Mouse (Mus musculus): ENCODE measurements around the gene Lce6a. TPM values are rescaled to one million over a fixed set of nuclear protein-coding genes. Genes with fewer than 3 reads are reported as not detected.

The Lce6a gene
- polyA plus RNA-seq, 1 experiment from 2014 or later, result not detected

- no peak for DNase-seq (ENCODE audit: low spot score)
- 51% methylated on average over 4 of the region's 4 CpGs for WGBS
- Histone ChIP-seq H3K36me3 (ENCODE audit: control insufficient read depth, insufficient read depth, low read length) (no peaks in the 10 kb centered on the region), H3K27ac (ENCODE audit: low read depth, low read length) (no peak overlapping the region), H3K4me1 (replicated peaks; ENCODE audit: control insufficient read depth, insufficient read depth, low read length) (no peaks in the 10 kb centered on the region), H3K9ac (ENCODE audit: low read depth, low read length) (no peak overlapping the region), H3K9me3 (ENCODE audit: control insufficient read depth, low read length) (no peaks in the 10 kb centered on the region), H3K4me2 (no peak overlapping the region), H3K27me3 (replicated peaks; ENCODE audit: control insufficient read depth, insufficient read depth, low read length) (no peaks in the 10 kb centered on the region), H3K4me3 (ENCODE audit: low read depth, low read length) (no peak overlapping the region)
- ATAC-seq (replicated peaks; ENCODE audit: low FRiP score), result no peak
Observed at GRCm38 (mm10) chr3:92578652-92579413, 42.6 kb downstream of the Lce6a start.

GRCm38 (mm10) chr3:92573449-92574041 is 47.9 kb downstream of the Lce6a start, which contains the start of gene Ivl:
Gene Ivl (minus strand): TSS chr3:92573735.
- WGBS, result 55% methylated on average over 1 of the region's 1 CpGs
- DNase-seq (ENCODE audit: low spot score) (no peak), ATAC-seq (replicated peaks; ENCODE audit: low FRiP score) (no peak)
- Histone ChIP-seq H3K36me3 (ENCODE audit: control insufficient read depth, insufficient read depth, low read length) (no peaks in the 10 kb centered on the region), H3K27me3 (replicated peaks; ENCODE audit: control insufficient read depth, insufficient read depth, low read length) (no peaks in the 10 kb centered on the region), H3K9me3 (ENCODE audit: control insufficient read depth, low read length) (no peaks in the 10 kb centered on the region), H3K9ac (ENCODE audit: low read depth, low read length) (no peak within 1 kb of the TSS), H3K4me1 (replicated peaks; ENCODE audit: control insufficient read depth, insufficient read depth, low read length) (no peaks in the 10 kb centered on the region), H3K27ac (ENCODE audit: low read depth, low read length) (no peak within 1 kb of the TSS), H3K4me2 (no peak within 1 kb of the TSS), H3K4me3 (ENCODE audit: low read depth, low read length) (no peak within 1 kb of the TSS)

DNA sequence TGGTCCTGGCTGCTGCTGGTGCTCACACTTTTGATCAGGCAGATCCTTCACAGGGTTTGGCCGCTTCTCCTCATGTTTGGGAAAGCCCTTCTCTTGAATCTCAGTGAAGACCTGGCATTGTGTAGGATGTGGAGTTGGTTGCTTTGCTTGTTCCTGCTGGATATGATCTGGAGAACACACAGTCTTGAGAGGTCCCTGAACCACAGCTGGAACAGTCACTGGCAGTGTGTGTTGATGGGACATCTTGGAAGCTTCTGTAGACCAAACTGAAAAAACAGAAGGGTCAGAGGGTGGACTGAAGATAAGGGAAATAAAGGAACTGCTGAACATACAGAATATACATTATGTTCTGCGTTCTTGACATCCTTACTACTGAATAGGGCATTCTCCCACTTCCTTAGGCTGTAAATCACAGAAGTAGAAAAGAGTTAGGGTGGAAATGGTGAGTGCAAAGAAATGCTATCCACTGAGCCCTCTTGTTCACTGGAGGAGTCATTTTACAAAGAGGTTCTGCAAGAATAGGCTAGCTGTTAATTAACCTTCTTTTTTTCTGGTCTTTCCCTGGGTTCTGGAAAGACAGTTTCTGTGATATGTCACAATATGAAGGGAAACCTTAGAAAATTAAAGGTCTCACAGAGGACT is 48.8 kb downstream of the Lce6a start:
- no peak overlapping the region for H3K9ac ChIP-seq (ENCODE audit: low read depth, low read length)
- H3K4me1 ChIP-seq (replicated peaks; ENCODE audit: control insufficient read depth, insufficient read depth, low read length), result no peaks in the 10 kb centered on the region
- WGBS, result 45% methylated on average over 2 of the region's 2 CpGs
- DNase-seq (ENCODE audit: low spot score) (no peak), ATAC-seq (replicated peaks; ENCODE audit: low FRiP score) (no peak)
- no peaks in the 10 kb centered on the region for H3K27me3 ChIP-seq (replicated peaks; ENCODE audit: control insufficient read depth, insufficient read depth, low read length)
- H3K27ac ChIP-seq (ENCODE audit: low read depth, low read length), result no peak overlapping the region
- H3K36me3 ChIP-seq (ENCODE audit: control insufficient read depth, insufficient read depth, low read length), result no peaks in the 10 kb centered on the region
- no peak overlapping the region for H3K4me3 ChIP-seq (ENCODE audit: low read depth, low read length)
- no peaks in the 10 kb centered on the region for H3K9me3 ChIP-seq (ENCODE audit: control insufficient read depth, low read length)
- H3K4me2 ChIP-seq, result no peak overlapping the region

Other genes with a start within 250 kb of the Lce6a start
- gene Sprr2h, start 236.0 kb downstream of the Lce6a start, polyA plus RNA-seq (2014; fragmentation: Nextera tagmentation; extraction: Ambion mirVana), result not detected in 2 replicates
- not detected in 2 replicates for gene Sprr2i, start 213.7 kb downstream of the Lce6a start, polyA plus RNA-seq (2014; fragmentation: Nextera tagmentation; extraction: Ambion mirVana)
- not detected in 2 replicates for gene Sprr2j-ps, start 203.6 kb downstream of the Lce6a start, polyA plus RNA-seq (2014; fragmentation: Nextera tagmentation; extraction: Ambion mirVana)
- 7.2 and 9.1 TPM in 2 replicates for gene Gm9774, start 192.2 kb downstream of the Lce6a start, polyA plus RNA-seq (2014; fragmentation: Nextera tagmentation; extraction: Ambion mirVana)
- not detected in 2 replicates for gene Sprr2k, start 189.1 kb downstream of the Lce6a start, polyA plus RNA-seq (2014; fragmentation: Nextera tagmentation; extraction: Ambion mirVana)
- not detected in 2 replicates for gene Sprr1b, start 182.9 kb downstream of the Lce6a start, polyA plus RNA-seq (2014; fragmentation: Nextera tagmentation; extraction: Ambion mirVana)
- gene Sprr3, start 162.9 kb downstream of the Lce6a start, polyA plus RNA-seq (2014; fragmentation: Nextera tagmentation; extraction: Ambion mirVana), result not detected in 2 replicates
- gene Sprr1a, start 135.8 kb downstream of the Lce6a start, polyA plus RNA-seq (2014; fragmentation: Nextera tagmentation; extraction: Ambion mirVana), result not detected in 2 replicates
- gene Sprr4, start 121.2 kb downstream of the Lce6a start, polyA plus RNA-seq (2014; fragmentation: Nextera tagmentation; extraction: Ambion mirVana), result not detected in 2 replicates
- gene 2310046K23Rik, start 87.1 kb downstream of the Lce6a start, polyA plus RNA-seq (2014; fragmentation: Nextera tagmentation; extraction: Ambion mirVana), result not detected in 2 replicates
- gene Ivl, start 47.9 kb downstream of the Lce6a start, polyA plus RNA-seq (2014; fragmentation: Nextera tagmentation; extraction: Ambion mirVana), result 0.08 TPM in 1 of 2 replicates, not detected in the other
- 0.22 TPM in 1 of 2 replicates, not detected in the other for gene Smcp, start 32.7 kb downstream of the Lce6a start, polyA plus RNA-seq (2014; fragmentation: Nextera tagmentation; extraction: Ambion mirVana)
- not detected in 2 replicates for gene 2210017I01Rik, start 14.2 kb downstream of the Lce6a start, polyA plus RNA-seq (2014; fragmentation: Nextera tagmentation; extraction: Ambion mirVana)
- not detected in 2 replicates for gene Lce1a1, start 26.6 kb upstream of the Lce6a start, polyA plus RNA-seq (2014; fragmentation: Nextera tagmentation; extraction: Ambion mirVana)
- not detected in 2 replicates for gene Lce1b, start 35.3 kb upstream of the Lce6a start, polyA plus RNA-seq (2014; fragmentation: Nextera tagmentation; extraction: Ambion mirVana)
- not detected in 2 replicates for gene Lce1a2, start 48.7 kb upstream of the Lce6a start, polyA plus RNA-seq (2014; fragmentation: Nextera tagmentation; extraction: Ambion mirVana)
- gene Lce1c, start 57.6 kb upstream of the Lce6a start, polyA plus RNA-seq (2014; fragmentation: Nextera tagmentation; extraction: Ambion mirVana), result not detected in 2 replicates
- gene Lce1d, start 65.5 kb upstream of the Lce6a start, polyA plus RNA-seq (2014; fragmentation: Nextera tagmentation; extraction: Ambion mirVana), result not detected in 2 replicates
- not detected in 2 replicates for gene Lce1e, start 87.4 kb upstream of the Lce6a start, polyA plus RNA-seq (2014; fragmentation: Nextera tagmentation; extraction: Ambion mirVana)
- gene Lce1f, start 98.7 kb upstream of the Lce6a start, polyA plus RNA-seq (2014; fragmentation: Nextera tagmentation; extraction: Ambion mirVana), result not detected in 2 replicates
- not detected in 2 replicates for gene Gm38119, start 117.4 kb upstream of the Lce6a start, polyA plus RNA-seq (2014; fragmentation: Nextera tagmentation; extraction: Ambion mirVana)
- not detected in 2 replicates for gene Lce1g, start 130.7 kb upstream of the Lce6a start, polyA plus RNA-seq (2014; fragmentation: Nextera tagmentation; extraction: Ambion mirVana)
- not detected in 2 replicates for gene Lce1h, start 143.4 kb upstream of the Lce6a start, polyA plus RNA-seq (2014; fragmentation: Nextera tagmentation; extraction: Ambion mirVana)
- not detected in 2 replicates for gene Lce1i, start 157.2 kb upstream of the Lce6a start, polyA plus RNA-seq (2014; fragmentation: Nextera tagmentation; extraction: Ambion mirVana)
- not detected in 2 replicates for gene Lce1j, start 168.9 kb upstream of the Lce6a start, polyA plus RNA-seq (2014; fragmentation: Nextera tagmentation; extraction: Ambion mirVana)
- not detected in 2 replicates for gene Lce1k, start 186.2 kb upstream of the Lce6a start, polyA plus RNA-seq (2014; fragmentation: Nextera tagmentation; extraction: Ambion mirVana)
- gene Kprp, start 205.6 kb upstream of the Lce6a start, polyA plus RNA-seq (2014; fragmentation: Nextera tagmentation; extraction: Ambion mirVana), result not detected in 2 replicates
- not detected in 2 replicates for gene Lce1l, start 229.6 kb upstream of the Lce6a start, polyA plus RNA-seq (2014; fragmentation: Nextera tagmentation; extraction: Ambion mirVana)
- not detected in 2 replicates for gene 2310050C09Rik, start 248.6 kb upstream of the Lce6a start, polyA plus RNA-seq (2014; fragmentation: Nextera tagmentation; extraction: Ambion mirVana)